19 mouse cellular contexts compared by ENCODE assay signal in genomic region chr17:44155204-44155603, GRCm38 (mm10). TPM values are rescaled to one million over a fixed set of nuclear protein-coding genes. Genes with fewer than 3 reads are reported as not detected.
DNase-seq lines count a peak whose midpoint lies in the region; ATAC-seq lines count a peak whose summit lies in the region.
"Had no signal": no experiment of that assay in that cellular context is flagged by ENCODE, and none has a peak within 500 bp of the region (broad histone marks: within the 10 kb centered on the region; RNA-seq: fewer than 3 reads in every experiment).

No protein-coding gene starts in this region.

- no peak overlapping the region for H3K4me3 ChIP-seq in heart, embryonic 10.5 days
- H3K4me3 ChIP-seq in lung, embryonic 16.5 days (ENCODE audit: low read length), result no peak overlapping the region
- H3K4me3 ChIP-seq: forebrain, embryonic 12.5 days; forebrain, embryonic 15.5 days; heart, adult 2 months; hindbrain, embryonic 12.5 days; hindbrain, embryonic 15.5 days had no signal

- no peak overlapping the region for H3K9ac ChIP-seq in lung, embryonic 16.5 days (ENCODE audit: low read length)
- H3K9ac ChIP-seq: forebrain, embryonic 12.5 days; forebrain, embryonic 15.5 days; hindbrain, embryonic 12.5 days; hindbrain, embryonic 15.5 days had no signal

- H3K27me3 ChIP-seq in heart, embryonic 10.5 days (ENCODE audit: insufficient read depth, poor library complexity, severe bottlenecking), result no peaks in the 10 kb centered on the region
- H3K27me3 ChIP-seq in lung, embryonic 16.5 days (ENCODE audit: control insufficient read depth, insufficient read depth, low read depth, low read length), result no peaks in the 10 kb centered on the region
- H3K27me3 ChIP-seq: forebrain, embryonic 12.5 days; forebrain, embryonic 15.5 days; hindbrain, embryonic 12.5 days; hindbrain, embryonic 15.5 days had no signal

- H3K36me3 ChIP-seq in heart, embryonic 10.5 days, result no peaks in the 10 kb centered on the region
- H3K36me3 ChIP-seq in lung, embryonic 16.5 days (ENCODE audit: control insufficient read depth, insufficient read depth, low read length), result no peaks in the 10 kb centered on the region
- H3K36me3 ChIP-seq: forebrain, embryonic 12.5 days; forebrain, embryonic 15.5 days; hindbrain, embryonic 12.5 days; hindbrain, embryonic 15.5 days had no signal

- peak; percentile 28 for DNase-seq in heart, adult 11 months
- no peak for DNase-seq in heart, embryonic 10.5 days (ENCODE audit: low spot score)
- peak; percentile 42 for DNase-seq in lung, postnatal 25 days (ENCODE audit: low spot score)
- no peak for DNase-seq in ovary, postnatal 14 days (ENCODE audit: low spot score)
- DNase-seq: adrenal gland, adult 8-10 months; adrenal gland, postnatal 25 days; cerebellum, adult 18-20 months; cerebellum, adult 9-10 months; cerebellum, postnatal 14 days; gastrocnemius, postnatal 25 days; heart, adult 2 months had no signal

- peaks cover 24% of the 10 kb centered on the region; the same call in 1 of the 2 replicates for H3K4me1 ChIP-seq in heart, embryonic 10.5 days
- H3K4me1 ChIP-seq in lung, embryonic 16.5 days (replicated peaks; ENCODE audit: control insufficient read depth, insufficient read depth, low read length), result 0 out of 2 replicates have a peak, but pooled peaks cover 2% of the 10 kb centered on the region
- H3K4me1 ChIP-seq: forebrain, embryonic 12.5 days; forebrain, embryonic 15.5 days; hindbrain, embryonic 12.5 days; hindbrain, embryonic 15.5 days had no signal

- no peak overlapping the region for H3K4me2 ChIP-seq in lung, embryonic 16.5 days (ENCODE audit: low read depth, low read length)
- H3K4me2 ChIP-seq: forebrain, embryonic 12.5 days; forebrain, embryonic 15.5 days; heart, embryonic 11.5 days; hindbrain, embryonic 12.5 days; hindbrain, embryonic 15.5 days had no signal

- H3K9me3 ChIP-seq in heart, embryonic 10.5 days, result no peaks in the 10 kb centered on the region
- no peaks in the 10 kb centered on the region for H3K9me3 ChIP-seq in lung, embryonic 16.5 days (ENCODE audit: control insufficient read depth, low read length)
- H3K9me3 ChIP-seq: forebrain, embryonic 12.5 days; forebrain, embryonic 15.5 days; hindbrain, embryonic 12.5 days; hindbrain, embryonic 15.5 days had no signal

- no peak for ATAC-seq in lung, embryonic 16.5 days (ENCODE audit: low read depth)
- ATAC-seq in erythroid progenitor cell, adult 5-6 weeks (replicated peaks; ENCODE audit: low FRiP score, poor library complexity, severe bottlenecking), result no peak
- ATAC-seq: activated CD4-positive, CD25-positive, alpha-beta regulatory T cell, adult 4 months; forebrain, embryonic 15.5 days had no signal

- no peak overlapping the region for H3K27ac ChIP-seq in heart, embryonic 10.5 days
- peak overlapping the region; percentile 18 for H3K27ac ChIP-seq in lung, embryonic 16.5 days (ENCODE audit: low read length)
- H3K27ac ChIP-seq: forebrain, embryonic 12.5 days; forebrain, embryonic 15.5 days; heart, adult 2 months; hindbrain, embryonic 12.5 days; hindbrain, embryonic 15.5 days had no signal

- WGBS in heart, embryonic 10.5 days, result 65% methylated on average over 2 of the region's 2 CpGs
- WGBS in lung, embryonic 16.5 days, result 48% methylated on average over 2 of the region's 2 CpGs

RNA-seq across cellular contexts. Expression of gene Clic5, which starts 33.2 kb away (rescaled TPM):
- polyA plus RNA-seq in heart, embryonic 10.5 days (2016; fragmentation: Nextera tagmentation; extraction: Ambion mirVana), result 3.3 and 5.7 TPM in 2 replicates
- polyA plus RNA-seq in lung, embryonic 16.5 days (2015; fragmentation: Nextera tagmentation; extraction: Ambion mirVana), result 24.8 and 29.1 TPM in 2 replicates
- total RNA-seq in erythroid progenitor cell, adult 5-6 weeks (2015; ENCODE audit: low replicate concordance), result not detected in 2 replicates
- not detected in 2 replicates for total RNA-seq in erythroid progenitor cell, adult 5-6 weeks (2017; ENCODE audit: low replicate concordance)

RNA-seq across cellular contexts. Expression of gene Enpp4, which starts 49.6 kb away (rescaled TPM):
- 6.3 and 6.6 TPM in 2 replicates for polyA plus RNA-seq in heart, embryonic 10.5 days (2016; fragmentation: Nextera tagmentation; extraction: Ambion mirVana)
- 6.0 and 6.3 TPM in 2 replicates for polyA plus RNA-seq in lung, embryonic 16.5 days (2015; fragmentation: Nextera tagmentation; extraction: Ambion mirVana)
- total RNA-seq in erythroid progenitor cell, adult 5-6 weeks (2015; ENCODE audit: low replicate concordance), result 13.3 and 15.5 TPM in 2 replicates
- 10.1 and 11.7 TPM in 2 replicates for total RNA-seq in erythroid progenitor cell, adult 5-6 weeks (2017; ENCODE audit: low replicate concordance)

Comparison
In these comparisons a context has a peak if more than half of its experiments do, and no peak if none do; other contexts are left out.
1. DNase-seq: peak in heart, adult 11 months (single experiment) and lung, postnatal 25 days (single experiment); none in heart, embryonic 10.5 days (single experiment) and ovary, postnatal 14 days (single experiment).